Mouse (Mus musculus) heart, adult 9 months (tissue): ENCODE measurements at regions not wholly inside any gene's neighbourhood (a gene's known extent, or its start where the extent isn't known, plus 50 kb on each side); places are given as distances from the start of the nearest gene placed in this dataset.
"Not testable (repeated sequence)": the region's sequence is repeated elsewhere in the genome, so short reads cannot be mapped to it uniquely, and the experiment has no call there.

Experiments
- DNase-seq, 2 experiments: peaks; one replicate each; pipeline ENCODE4 v3.0.0; 2022; ENCODE audit warnings: low spot score in 2 of 2

DNA sequence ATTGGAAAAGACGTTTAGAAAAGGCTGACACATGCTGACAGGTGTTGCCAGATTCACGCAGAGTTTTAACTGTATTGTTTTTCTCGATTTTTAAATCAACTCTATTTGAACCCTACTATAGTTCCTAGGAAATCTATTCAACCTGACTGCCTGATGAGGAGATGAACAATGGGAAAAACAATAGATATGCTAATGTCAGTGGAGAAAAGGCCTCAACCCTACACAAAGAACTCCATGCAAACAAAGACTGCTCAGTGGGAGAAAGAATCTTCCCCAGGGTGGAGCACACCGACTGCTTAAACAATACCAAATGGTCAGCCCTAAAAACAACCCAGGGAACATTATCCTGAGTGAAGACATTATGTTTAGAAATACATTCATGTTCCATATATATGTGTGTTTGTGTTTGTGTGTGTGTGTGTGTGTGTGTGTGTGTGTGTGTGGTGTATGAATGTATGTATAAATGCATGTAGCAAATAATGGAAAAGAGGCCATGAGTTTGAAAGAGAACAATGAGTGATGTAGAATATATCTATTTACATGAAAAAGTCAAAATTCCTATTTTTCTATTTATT lies 204.1 kb upstream of the Zfp804a start:
- no peak for DNase-seq

DNA sequence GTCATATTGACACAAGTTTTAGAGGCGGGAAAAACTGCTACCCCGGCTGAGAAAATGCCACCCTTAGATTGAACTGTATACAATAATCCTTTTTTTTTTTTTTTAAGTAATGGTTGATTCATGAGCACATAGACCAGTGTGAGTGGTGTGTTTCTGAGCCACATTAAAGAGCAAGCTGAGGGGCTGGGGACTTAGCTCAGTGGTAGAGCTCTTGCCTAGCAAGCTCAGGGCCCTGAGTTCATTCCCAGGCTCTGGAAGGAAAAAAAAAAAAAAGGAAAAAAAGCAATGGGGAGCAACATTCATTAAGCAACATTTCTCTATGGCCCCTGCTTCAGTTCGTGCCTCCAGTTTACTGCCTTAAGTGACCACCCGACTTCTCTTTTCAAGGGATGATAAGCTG lies 203.1 kb upstream of the Zfp804a start:
- DNase-seq = no peak

DNA sequence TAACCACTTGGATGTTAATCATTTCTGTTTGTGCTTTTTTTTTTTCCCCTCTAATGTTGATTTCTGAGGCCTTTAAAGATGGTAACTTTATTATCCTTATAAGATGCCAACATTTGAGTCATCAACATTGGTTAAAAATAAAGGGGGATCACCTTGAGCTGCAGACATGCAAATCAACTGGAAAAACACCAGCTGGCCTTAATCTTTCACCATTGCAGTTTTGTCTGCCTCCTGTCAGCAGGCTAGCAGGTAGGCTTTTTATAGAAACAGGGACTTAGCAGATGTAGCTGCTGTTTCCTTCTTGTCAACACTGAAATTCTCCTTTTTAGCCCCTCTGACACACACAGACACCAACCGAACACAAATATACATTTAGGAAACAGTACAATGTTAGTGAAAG lies 167.6 kb upstream of the Zfp804a start:
- DNase-seq = peak; percentile 4 to 23

DNA sequence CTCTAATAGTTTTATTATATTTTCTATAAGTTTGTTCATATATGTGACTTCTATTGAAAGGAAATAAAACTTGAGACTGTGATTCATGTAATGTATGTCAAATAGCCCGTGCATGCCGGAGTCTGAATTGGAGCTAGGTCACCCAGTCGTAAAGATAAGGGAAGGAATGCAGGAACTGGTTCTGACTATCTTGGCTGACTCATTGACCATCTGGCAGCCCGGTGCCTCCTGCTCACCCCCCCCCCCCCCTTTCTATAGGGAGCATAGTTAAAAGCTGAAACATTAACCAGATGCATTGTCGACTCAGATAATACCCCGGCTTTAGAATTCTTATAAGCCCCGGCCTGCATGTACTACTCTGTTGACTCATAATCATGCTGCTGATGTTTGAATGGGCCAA lies 160.5 kb upstream of the Zfp804a start:
- not testable (repeated sequence) for DNase-seq

DNA sequence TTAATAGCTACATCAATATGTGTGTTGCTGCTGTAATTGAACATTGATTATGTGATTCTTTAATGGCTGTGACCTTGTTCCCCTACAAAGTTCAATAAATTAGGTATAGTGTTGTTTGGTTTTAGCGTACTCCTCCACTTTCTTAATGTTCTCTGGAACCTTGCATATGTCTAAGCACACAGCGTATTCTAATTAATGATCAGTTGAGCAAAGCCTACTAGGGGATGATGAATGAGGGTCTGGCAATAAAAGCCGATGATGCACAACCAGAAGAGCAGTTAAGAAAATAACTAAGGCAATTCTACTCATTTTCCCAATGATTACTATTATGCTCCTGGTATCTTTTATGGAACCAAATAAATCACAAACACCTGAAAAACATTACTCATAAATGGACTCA lies 113.7 kb upstream of the Zfp804a start:
- DNase-seq = no peak
